Mouse (Mus musculus): Measurements from ENCODE around the gene Tpr. TPM values are rescaled to one million over a fixed set of nuclear protein-coding genes. Genes with fewer than 3 reads are reported as not detected.

The Tpr gene
- total and polyA plus RNA-seq, 2 experiments: 22.7 to 65.8 TPM

- H3K27ac ChIP-seq (replicated peaks; ENCODE audit: insufficient read depth, low read depth, low read length): no peak overlapping the region
- H3K27me3 ChIP-seq (ENCODE audit: control insufficient read depth, insufficient read depth, low read length): no peaks in the 10 kb centered on the region
- H3K4me3 ChIP-seq (ENCODE audit: insufficient read depth, low read depth, low read length): no peak overlapping the region
- H3K79me2 ChIP-seq (ENCODE audit: control insufficient read depth, insufficient read depth, low read length): no peaks in the 10 kb centered on the region
- peaks cover 18% of the 10 kb centered on the region for H3K4me1 ChIP-seq (ENCODE audit: control insufficient read depth, insufficient read depth, low read length)
- DNase-seq (ENCODE audit: extremely low read depth, low read depth, low spot score): no peak
- no peaks in the 10 kb centered on the region for H3K36me3 ChIP-seq (ENCODE audit: control insufficient read depth, insufficient read depth, low read length)
- no peak overlapping the region for H3K9ac ChIP-seq (ENCODE audit: low read depth, low read length)
- TF ChIP-seq CTCF (IDR thresholded peaks at IDR 0.05; ENCODE audit: low read depth, low read length) (no peak), POLR2A (IDR thresholded peaks at IDR 0.05; ENCODE audit: extremely low read depth, insufficient read depth, low read length) (no peak)
- 52% methylated on average over 5 of the region's 5 CpGs for WGBS
Observed at GRCm38 (mm10) chr1:150463068-150463467, 70.4 kb downstream of the Tpr start.

- H3K79me2 ChIP-seq (ENCODE audit: control insufficient read depth, insufficient read depth, low read length): no peaks in the 10 kb centered on the region
- no peak overlapping the region for H3K27ac ChIP-seq (replicated peaks; ENCODE audit: insufficient read depth, low read depth, low read length)
- H3K36me3 ChIP-seq (ENCODE audit: control insufficient read depth, insufficient read depth, low read length): no peaks in the 10 kb centered on the region
- DNase-seq (ENCODE audit: extremely low read depth, low read depth, low spot score): peak; percentile 42
- WGBS: 57% methylated on average over 4 of the region's 4 CpGs
- no peak overlapping the region for H3K9ac ChIP-seq (ENCODE audit: low read depth, low read length)
- peaks cover 16% of the 10 kb centered on the region for H3K4me1 ChIP-seq (ENCODE audit: control insufficient read depth, insufficient read depth, low read length)
- TF ChIP-seq POLR2A (IDR thresholded peaks at IDR 0.05; ENCODE audit: extremely low read depth, insufficient read depth, low read length) (no peak), CTCF (IDR thresholded peaks at IDR 0.05; ENCODE audit: low read depth, low read length) (no peak)
- H3K27me3 ChIP-seq (ENCODE audit: control insufficient read depth, insufficient read depth, low read length): no peaks in the 10 kb centered on the region
- H3K4me3 ChIP-seq (ENCODE audit: insufficient read depth, low read depth, low read length): no peak overlapping the region
Observed at GRCm38 (mm10) chr1:150463691-150464090, 71.1 kb downstream of the Tpr start.

- H3K9ac ChIP-seq (ENCODE audit: low read depth, low read length): no peak overlapping the region
- no peak for DNase-seq (ENCODE audit: extremely low read depth, low read depth, low spot score)
- H3K79me2 ChIP-seq (ENCODE audit: control insufficient read depth, insufficient read depth, low read length): no peaks in the 10 kb centered on the region
- no peak overlapping the region for H3K4me3 ChIP-seq (ENCODE audit: insufficient read depth, low read depth, low read length)
- no peaks in the 10 kb centered on the region for H3K36me3 ChIP-seq (ENCODE audit: control insufficient read depth, insufficient read depth, low read length)
- H3K27ac ChIP-seq (replicated peaks; ENCODE audit: insufficient read depth, low read depth, low read length): no peak overlapping the region
- no peak for TF ChIP-seq CTCF (IDR thresholded peaks at IDR 0.05; ENCODE audit: low read depth, low read length)
- no peak for TF ChIP-seq POLR2A (IDR thresholded peaks at IDR 0.05; ENCODE audit: extremely low read depth, insufficient read depth, low read length)
- WGBS: 73% methylated on average over 10 of the region's 10 CpGs
- H3K4me1 ChIP-seq (ENCODE audit: control insufficient read depth, insufficient read depth, low read length): peaks cover 9% of the 10 kb centered on the region; the same call in 1 of the 2 replicates
- H3K27me3 ChIP-seq (ENCODE audit: control insufficient read depth, insufficient read depth, low read length): no peaks in the 10 kb centered on the region
Observed at GRCm38 (mm10) chr1:150465364-150465763, 72.7 kb downstream of the Tpr start.

GRCm38 (mm10) chr1:150466132-150466531 is 73.5 kb downstream of the Tpr start, which contains the start of gene Prg4:
TSS of gene Prg4 (minus strand) at chr1:150466165.
- Histone ChIP-seq H3K27ac (replicated peaks; ENCODE audit: insufficient read depth, low read depth, low read length) (peak within 1 kb of the TSS; percentile 44; the same call in 1 of the 2 replicates), H3K36me3 (ENCODE audit: control insufficient read depth, insufficient read depth, low read length) (no peaks in the 10 kb centered on the region), H3K4me1 (ENCODE audit: control insufficient read depth, insufficient read depth, low read length) (peaks cover 9% of the 10 kb centered on the region; the same call in 1 of the 2 replicates), H3K4me3 (ENCODE audit: insufficient read depth, low read depth, low read length) (peak within 1 kb of the TSS; percentile 31; the same call in 1 of the 2 replicates), H3K79me2 (ENCODE audit: control insufficient read depth, insufficient read depth, low read length) (no peaks in the 10 kb centered on the region), H3K9ac (ENCODE audit: low read depth, low read length) (no peak within 1 kb of the TSS), H3K27me3 (ENCODE audit: control insufficient read depth, insufficient read depth, low read length) (no peaks in the 10 kb centered on the region)
- peak; percentile 98 for DNase-seq (ENCODE audit: extremely low read depth, low read depth, low spot score)
- WGBS: 32% methylated on average over 3 of the region's 3 CpGs
- TF ChIP-seq POLR2A (IDR thresholded peaks at IDR 0.05; ENCODE audit: extremely low read depth, insufficient read depth, low read length) (no peak), CTCF (IDR thresholded peaks at IDR 0.05; ENCODE audit: low read depth, low read length) (no peak)

- H3K4me1 ChIP-seq (ENCODE audit: control insufficient read depth, insufficient read depth, low read length): peaks cover 9% of the 10 kb centered on the region; the same call in 1 of the 2 replicates
- 87% methylated on average over 3 of the region's 3 CpGs for WGBS
- H3K27me3 ChIP-seq (ENCODE audit: control insufficient read depth, insufficient read depth, low read length): no peaks in the 10 kb centered on the region
- H3K79me2 ChIP-seq (ENCODE audit: control insufficient read depth, insufficient read depth, low read length): no peaks in the 10 kb centered on the region
- H3K36me3 ChIP-seq (ENCODE audit: control insufficient read depth, insufficient read depth, low read length): no peaks in the 10 kb centered on the region
- H3K4me3 ChIP-seq (ENCODE audit: insufficient read depth, low read depth, low read length): no peak overlapping the region
- DNase-seq (ENCODE audit: extremely low read depth, low read depth, low spot score): no peak
- no peak overlapping the region for H3K9ac ChIP-seq (ENCODE audit: low read depth, low read length)
- no peak for TF ChIP-seq CTCF (IDR thresholded peaks at IDR 0.05; ENCODE audit: low read depth, low read length)
- TF ChIP-seq POLR2A (IDR thresholded peaks at IDR 0.05; ENCODE audit: extremely low read depth, insufficient read depth, low read length): no peak
- no peak overlapping the region for H3K27ac ChIP-seq (replicated peaks; ENCODE audit: insufficient read depth, low read depth, low read length)
Observed at GRCm38 (mm10) chr1:150469992-150470391, 77.4 kb downstream of the Tpr start.

GRCm38 (mm10) chr1:150472525-150472924 is 79.9 kb downstream of the Tpr start:
- Histone ChIP-seq H3K4me1 (ENCODE audit: control insufficient read depth, insufficient read depth, low read length) (no peaks in the 10 kb centered on the region), H3K27ac (replicated peaks; ENCODE audit: insufficient read depth, low read depth, low read length) (no peak overlapping the region), H3K9ac (ENCODE audit: low read depth, low read length) (no peak overlapping the region), H3K79me2 (ENCODE audit: control insufficient read depth, insufficient read depth, low read length) (no peaks in the 10 kb centered on the region), H3K36me3 (ENCODE audit: control insufficient read depth, insufficient read depth, low read length) (no peaks in the 10 kb centered on the region), H3K27me3 (ENCODE audit: control insufficient read depth, insufficient read depth, low read length) (no peaks in the 10 kb centered on the region), H3K4me3 (ENCODE audit: insufficient read depth, low read depth, low read length) (no peak overlapping the region)
- 89% methylated on average over 7 of the region's 7 CpGs for WGBS
- no peak for DNase-seq (ENCODE audit: extremely low read depth, low read depth, low spot score)
- no peak for TF ChIP-seq CTCF (IDR thresholded peaks at IDR 0.05; ENCODE audit: low read depth, low read length)
- no peak for TF ChIP-seq POLR2A (IDR thresholded peaks at IDR 0.05; ENCODE audit: extremely low read depth, insufficient read depth, low read length)

Measured in liver, adult 2 months (tissue).